Mouse (Mus musculus): ENCODE measurements around the gene Babam2. TPM values are rescaled to one million over a fixed set of nuclear protein-coding genes. Genes with fewer than 3 reads are reported as not detected.

The Babam2 gene
- polyA plus RNA-seq, 1 experiment from 2014 or later, result 90.2 TPM

DNA sequence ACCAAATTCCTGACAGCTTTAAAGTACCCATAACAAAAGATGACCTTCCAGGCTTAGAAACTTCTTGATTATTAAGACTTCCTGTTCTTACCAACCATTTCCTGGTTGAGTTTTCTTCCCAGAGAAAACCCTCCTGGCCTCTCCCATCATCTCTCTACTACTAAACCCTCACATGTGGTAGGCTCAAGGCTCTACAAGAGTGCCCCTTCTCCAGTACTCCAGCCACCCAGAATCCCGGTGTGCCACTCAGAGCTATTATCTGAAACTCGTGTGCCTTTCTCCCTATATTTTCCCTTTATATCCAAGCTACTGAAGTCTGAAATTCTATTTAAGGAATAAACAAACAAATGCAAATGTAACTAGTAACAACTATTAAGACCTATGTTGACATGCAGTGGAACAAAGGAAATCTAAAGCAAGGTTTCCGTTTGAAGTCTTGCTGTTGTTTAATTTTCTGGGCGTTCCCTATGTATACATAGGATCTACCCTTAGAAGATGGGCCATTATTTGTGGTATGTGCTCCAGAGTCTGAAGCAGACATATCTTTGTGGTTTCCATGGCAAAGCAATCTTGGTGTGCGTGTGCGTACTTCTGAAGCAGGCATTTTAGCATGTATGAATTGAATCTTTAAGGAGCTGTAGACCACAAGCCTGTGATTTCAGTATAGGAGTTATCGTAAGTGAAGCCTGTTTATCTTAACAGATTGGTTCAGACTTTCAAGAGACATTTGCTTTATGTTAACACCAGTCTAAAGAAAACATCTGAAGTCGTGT is 361.2 kb downstream of the Babam2 start:
- no peaks in the 10 kb centered on the region for H3K36me3 ChIP-seq (ENCODE audit: insufficient read depth, low read length)
- WGBS, result 60% methylated on average over 8 of the region's 8 CpGs
- H3K4me2 ChIP-seq (ENCODE audit: low read length), result peak overlapping the region; percentile 28
- H3K9ac ChIP-seq (ENCODE audit: low read depth, low read length), result no peak overlapping the region
- no peak overlapping the region for H3K4me3 ChIP-seq (replicated peaks; ENCODE audit: low read depth, low read length)
- peak overlapping the region; percentile 63 for H3K27ac ChIP-seq
- no peaks in the 10 kb centered on the region for H3K27me3 ChIP-seq (ENCODE audit: insufficient read depth, low read length)
- H3K9me3 ChIP-seq (replicated peaks; ENCODE audit: low read length), result no peaks in the 10 kb centered on the region
- ATAC-seq (replicated peaks; ENCODE audit: low FRiP score, low read depth) (no peak), DNase-seq (ENCODE audit: low spot score) (no peak)
- no peaks in the 10 kb centered on the region for H3K4me1 ChIP-seq (replicated peaks; ENCODE audit: insufficient read depth, low read length)
- no peak for TF ChIP-seq CTCF (IDR thresholded peaks at IDR 0.05; ENCODE audit: low read depth)

GRCm38 (mm10) chr5:32059254-32059796 is 361.8 kb downstream of the Babam2 start:
- H3K9me3 ChIP-seq (replicated peaks; ENCODE audit: low read length), result no peaks in the 10 kb centered on the region
- no peaks in the 10 kb centered on the region for H3K4me1 ChIP-seq (replicated peaks; ENCODE audit: insufficient read depth, low read length)
- no peaks in the 10 kb centered on the region for H3K27me3 ChIP-seq (ENCODE audit: insufficient read depth, low read length)
- 0 out of 2 replicates have a peak, but pooled peaks have one; percentile 52 for ATAC-seq (replicated peaks; ENCODE audit: low FRiP score, low read depth)
- no peaks in the 10 kb centered on the region for H3K36me3 ChIP-seq (ENCODE audit: insufficient read depth, low read length)
- 24% methylated on average over 8 of the region's 8 CpGs for WGBS
- DNase-seq (ENCODE audit: low spot score), result peak; percentile 88
- no peak for TF ChIP-seq CTCF (IDR thresholded peaks at IDR 0.05; ENCODE audit: low read depth)
- H3K4me2 ChIP-seq (ENCODE audit: low read length), result peak overlapping the region; percentile 28
- H3K27ac ChIP-seq, result peak overlapping the region; percentile 63
- no peak overlapping the region for H3K9ac ChIP-seq (ENCODE audit: low read depth, low read length)
- H3K4me3 ChIP-seq (replicated peaks; ENCODE audit: low read depth, low read length), result no peak overlapping the region

- no peak overlapping the region for H3K4me2 ChIP-seq (ENCODE audit: low read length)
- ATAC-seq (replicated peaks; ENCODE audit: low FRiP score, low read depth) (no peak), DNase-seq (ENCODE audit: low spot score) (no peak)
- no peaks in the 10 kb centered on the region for H3K27me3 ChIP-seq (ENCODE audit: insufficient read depth, low read length)
- H3K4me1 ChIP-seq (replicated peaks; ENCODE audit: insufficient read depth, low read length), result 0 out of 2 replicates have a peak, but pooled peaks cover 3% of the 10 kb centered on the region
- no peak overlapping the region for H3K27ac ChIP-seq
- no peak overlapping the region for H3K4me3 ChIP-seq (replicated peaks; ENCODE audit: low read depth, low read length)
- TF ChIP-seq CTCF (IDR thresholded peaks at IDR 0.05; ENCODE audit: low read depth), result no peak
- 90% methylated on average over 2 of the region's 2 CpGs for WGBS
- H3K36me3 ChIP-seq (ENCODE audit: insufficient read depth, low read length), result no peaks in the 10 kb centered on the region
- no peaks in the 10 kb centered on the region for H3K9me3 ChIP-seq (replicated peaks; ENCODE audit: low read length)
- no peak overlapping the region for H3K9ac ChIP-seq (ENCODE audit: low read depth, low read length)
Measured at GRCm38 (mm10) chr5:32060485-32060884, 363.0 kb downstream of the Babam2 start.

GRCm38 (mm10) chr5:32061854-32062253 is 364.4 kb downstream of the Babam2 start:
- no peak for TF ChIP-seq CTCF (IDR thresholded peaks at IDR 0.05; ENCODE audit: low read depth)
- 61% methylated on average over 1 of the region's 1 CpGs for WGBS
- ATAC-seq (replicated peaks; ENCODE audit: low FRiP score, low read depth), result no peak
- Histone ChIP-seq H3K4me2 (ENCODE audit: low read length) (no peak overlapping the region), H3K27ac (no peak overlapping the region), H3K27me3 (ENCODE audit: insufficient read depth, low read length) (no peaks in the 10 kb centered on the region), H3K4me1 (replicated peaks; ENCODE audit: insufficient read depth, low read length) (0 out of 2 replicates have a peak, but pooled peaks cover 3% of the 10 kb centered on the region), H3K36me3 (ENCODE audit: insufficient read depth, low read length) (no peaks in the 10 kb centered on the region), H3K4me3 (replicated peaks; ENCODE audit: low read depth, low read length) (no peak overlapping the region), H3K9ac (ENCODE audit: low read depth, low read length) (no peak overlapping the region), H3K9me3 (replicated peaks; ENCODE audit: low read length) (no peaks in the 10 kb centered on the region)
- DNase-seq (ENCODE audit: low spot score), result no peak

DNA sequence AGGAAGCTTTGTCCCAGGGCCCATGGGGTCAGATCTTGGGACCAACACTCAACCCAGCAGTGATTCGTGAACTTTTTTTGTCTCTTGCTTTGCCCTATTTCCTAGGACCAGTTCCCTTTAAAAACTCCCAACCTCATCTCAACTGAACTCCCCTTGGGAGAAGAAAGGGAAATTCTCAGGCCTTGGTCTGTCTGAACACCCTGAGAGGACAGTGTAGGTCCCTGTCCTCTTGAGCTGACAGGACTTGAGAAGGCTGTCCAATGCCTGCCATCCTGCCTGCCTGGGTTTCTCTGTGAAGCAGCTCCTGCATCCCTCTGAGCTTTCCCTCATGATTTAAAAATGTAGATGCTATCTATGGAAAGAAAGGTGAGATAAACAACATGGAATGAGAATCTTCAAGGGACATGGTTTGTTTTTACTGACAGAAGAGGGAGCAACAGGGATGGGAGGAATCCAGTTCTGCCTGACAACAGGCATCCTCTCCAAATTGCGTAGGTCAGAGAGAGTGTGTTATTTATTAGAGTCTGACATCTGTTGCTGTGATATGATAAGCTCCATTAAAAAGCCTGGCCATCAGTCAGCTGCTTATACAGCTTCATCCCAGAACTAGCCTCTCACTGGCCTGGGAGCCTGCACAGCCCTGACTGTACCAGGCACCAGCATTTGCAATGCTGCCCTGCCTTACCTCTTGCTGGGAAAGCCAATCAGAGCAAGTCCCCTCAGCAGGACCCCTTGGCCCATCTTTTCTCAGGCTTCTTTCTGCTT is 367.0 kb downstream of the Babam2 start:
- Histone ChIP-seq H3K9me3 (replicated peaks; ENCODE audit: low read length) (no peaks in the 10 kb centered on the region), H3K4me1 (replicated peaks; ENCODE audit: insufficient read depth, low read length) (0 out of 2 replicates have a peak, but pooled peaks cover 3% of the 10 kb centered on the region), H3K36me3 (ENCODE audit: insufficient read depth, low read length) (no peaks in the 10 kb centered on the region), H3K9ac (ENCODE audit: low read depth, low read length) (no peak overlapping the region), H3K27ac (peak overlapping the region; percentile 47), H3K4me2 (ENCODE audit: low read length) (no peak overlapping the region), H3K27me3 (ENCODE audit: insufficient read depth, low read length) (no peaks in the 10 kb centered on the region), H3K4me3 (replicated peaks; ENCODE audit: low read depth, low read length) (no peak overlapping the region)
- no peak for DNase-seq (ENCODE audit: low spot score)
- no peak for ATAC-seq (replicated peaks; ENCODE audit: low FRiP score, low read depth)
- WGBS, result 76% methylated on average over 2 of the region's 2 CpGs
- no peak for TF ChIP-seq CTCF (IDR thresholded peaks at IDR 0.05; ENCODE audit: low read depth)

- H3K27me3 ChIP-seq (ENCODE audit: insufficient read depth, low read length), result no peaks in the 10 kb centered on the region
- no peak overlapping the region for H3K9ac ChIP-seq (ENCODE audit: low read depth, low read length)
- 56% methylated on average over 5 of the region's 5 CpGs for WGBS
- ATAC-seq (replicated peaks; ENCODE audit: low FRiP score, low read depth), result no peak
- 0 out of 2 replicates have a peak, but pooled peaks cover 3% of the 10 kb centered on the region for H3K4me1 ChIP-seq (replicated peaks; ENCODE audit: insufficient read depth, low read length)
- no peaks in the 10 kb centered on the region for H3K36me3 ChIP-seq (ENCODE audit: insufficient read depth, low read length)
- no peak overlapping the region for H3K4me2 ChIP-seq (ENCODE audit: low read length)
- DNase-seq (ENCODE audit: low spot score), result no peak
- no peak for TF ChIP-seq CTCF (IDR thresholded peaks at IDR 0.05; ENCODE audit: low read depth)
- no peak overlapping the region for H3K4me3 ChIP-seq (replicated peaks; ENCODE audit: low read depth, low read length)
- no peaks in the 10 kb centered on the region for H3K9me3 ChIP-seq (replicated peaks; ENCODE audit: low read length)
- 0 out of 2 replicates have a peak overlapping the region, but pooled peaks have one; percentile 1 for H3K27ac ChIP-seq
Measured at GRCm38 (mm10) chr5:32066015-32066734, 368.7 kb downstream of the Babam2 start.
